Mouse (Mus musculus): ENCODE measurements around the gene Kif5c.
A peak's percentile ranks its signal among the peaks of the same experiment; 100 is the strongest.

The Kif5c gene

GRCm38 (mm10) chr2:49618829-49619718 lies at the start of gene Kif5c:
Kif5c (plus strand) TSS chr2:49619298.
- peak; percentile 92 to 95 for DNase-seq (ENCODE audit: low spot score in 2 of 2)

DNA sequence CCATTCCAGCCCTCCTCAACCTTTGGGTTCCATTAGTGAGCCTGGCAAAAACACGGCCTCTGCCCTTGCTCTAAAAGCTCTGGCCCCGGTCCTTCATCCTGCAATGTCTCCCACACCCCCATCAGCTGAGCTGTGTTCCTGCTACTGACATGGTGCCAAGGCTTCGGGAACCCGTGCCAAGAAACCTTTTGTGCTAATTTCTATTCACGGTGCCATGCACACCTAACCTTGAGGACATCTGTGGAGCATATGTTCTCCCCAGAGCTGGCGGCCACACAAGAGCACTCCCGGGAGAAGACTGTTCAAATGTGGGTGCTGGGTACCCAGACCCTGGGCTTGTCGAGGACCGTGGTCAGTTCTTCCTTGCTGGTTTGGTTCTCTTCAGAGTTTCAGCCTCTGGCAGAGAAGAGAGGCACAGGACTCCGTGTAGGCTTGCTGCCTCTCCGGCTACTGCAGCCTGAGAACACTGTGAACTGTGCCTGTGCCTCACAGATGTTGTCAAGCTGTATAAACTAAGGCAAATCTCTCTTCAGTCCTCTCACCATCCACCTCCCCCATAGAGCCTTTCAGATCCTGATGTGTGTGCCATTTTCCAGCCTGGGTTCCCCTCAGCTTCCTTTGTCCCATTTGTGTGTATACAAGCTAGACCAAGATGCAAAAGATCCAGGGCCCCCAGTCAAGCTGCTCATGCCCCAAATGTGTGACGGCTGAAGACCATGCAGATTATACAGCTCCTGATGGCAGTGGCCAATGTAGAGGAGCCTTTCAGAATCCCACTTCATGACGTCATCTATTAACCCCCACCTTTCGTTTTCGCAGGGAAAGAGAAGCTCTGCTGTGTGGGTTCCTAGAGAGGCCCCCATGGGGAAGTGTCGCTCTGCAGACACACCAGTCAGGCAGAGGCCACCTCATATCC lies 49.0 kb upstream of the Kif5c start:
- peak; percentile 36 to 37 for DNase-seq (ENCODE audit: low spot score in 2 of 2)

- DNase-seq (ENCODE audit: low spot score in 2 of 2): no peak
These were observed 48.4 kb upstream of the Kif5c start for GRCm38 (mm10) chr2:49570778-49571101.

DNA sequence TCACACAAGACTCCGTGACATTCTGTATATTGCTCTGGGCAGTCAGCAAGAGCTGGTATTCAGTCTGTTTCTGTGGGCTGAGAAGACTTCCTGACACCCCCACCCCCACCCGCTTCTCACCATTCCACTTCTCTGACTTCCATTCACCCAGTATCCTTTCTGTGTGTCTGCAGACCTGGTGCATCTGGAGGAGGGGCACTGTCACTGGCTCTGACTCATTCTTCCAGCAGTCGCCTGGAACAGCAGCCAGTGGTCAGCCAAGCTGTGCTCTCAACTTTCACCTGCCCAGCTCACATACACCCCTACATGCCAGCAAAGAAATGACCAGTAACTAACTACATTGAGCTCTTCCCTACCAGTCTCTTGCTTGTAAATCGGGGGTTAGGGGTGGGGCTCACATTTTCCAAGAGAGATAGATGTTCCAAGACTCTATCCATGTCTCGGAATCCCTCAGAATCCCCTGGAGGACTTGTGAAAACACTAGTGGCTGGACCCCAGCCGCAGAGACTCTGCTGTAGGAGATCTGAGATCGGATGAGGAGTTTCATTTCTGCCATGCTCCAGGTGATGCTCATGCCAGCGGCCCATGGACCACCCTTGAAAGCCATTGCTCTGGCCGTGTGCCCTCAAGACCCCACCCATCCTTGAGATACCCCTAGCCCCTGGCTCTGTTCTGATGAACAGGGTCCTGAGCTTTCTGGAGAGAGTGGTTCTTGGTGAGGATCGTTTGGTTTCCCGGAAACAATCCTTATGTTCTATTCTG lies 47.8 kb upstream of the Kif5c start:
- no peak for DNase-seq (ENCODE audit: low spot score in 2 of 2)

DNA sequence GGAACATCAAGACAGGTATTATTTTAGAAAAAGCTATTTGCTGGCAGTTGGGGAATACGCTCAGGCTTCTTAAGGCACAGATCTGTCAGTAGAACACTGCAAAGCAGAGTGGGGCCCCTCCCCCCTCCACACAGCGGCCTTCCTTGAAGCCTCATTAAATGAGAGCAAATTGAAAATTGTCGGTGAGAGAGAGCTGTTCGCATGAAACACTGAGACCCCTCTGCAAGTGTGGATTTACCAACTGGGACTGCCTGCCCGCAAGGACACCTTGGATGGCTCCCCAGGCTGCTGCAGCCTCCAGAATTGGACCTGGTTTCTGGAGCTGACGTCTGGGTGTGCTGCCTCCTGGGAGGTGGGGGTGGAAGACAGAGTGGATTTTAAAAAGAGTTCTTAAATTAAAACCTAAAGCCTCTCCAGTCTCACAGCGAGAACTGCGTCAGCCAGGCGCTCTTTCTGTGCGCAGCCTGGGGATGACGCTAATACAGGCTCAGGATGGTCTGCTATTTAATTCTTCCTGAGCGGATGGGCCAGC lies 46.9 kb upstream of the Kif5c start:
- DNase-seq (ENCODE audit: low spot score in 2 of 2): peak; percentile 76 to 81

- DNase-seq (ENCODE audit: low spot score in 2 of 2): no peak
These were observed 46.4 kb upstream of the Kif5c start for GRCm38 (mm10) chr2:49572684-49573083.

- no peak for DNase-seq (ENCODE audit: low spot score in 2 of 2)
These were observed 45.8 kb upstream of the Kif5c start for GRCm38 (mm10) chr2:49573282-49573681.

DNA sequence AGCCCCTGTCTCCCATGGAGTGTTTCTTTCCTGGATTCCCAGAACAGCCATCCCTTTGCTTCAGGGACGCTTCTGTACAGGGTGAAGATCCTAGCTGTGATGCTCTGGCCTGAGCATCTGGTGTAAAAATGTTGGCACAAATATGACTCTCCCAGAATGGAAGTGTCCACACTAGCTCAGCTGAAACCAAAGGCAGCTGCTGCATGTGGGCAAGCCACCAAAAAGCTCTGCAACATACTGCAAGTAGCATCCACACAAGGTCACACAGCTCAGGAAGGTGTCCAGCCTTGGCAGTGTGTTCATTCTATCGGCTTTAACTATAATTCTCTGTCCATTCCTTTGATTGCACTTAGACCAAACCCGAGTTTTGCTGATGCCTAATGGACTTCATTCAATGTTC lies 38.5 kb upstream of the Kif5c start:
- peak in 1 of 2 experiments; percentile 28 for DNase-seq (ENCODE audit: low spot score in 2 of 2)

GRCm38 (mm10) chr2:49582546-49582945 lies 36.6 kb upstream of the Kif5c start:
- no peak for DNase-seq (ENCODE audit: low spot score in 2 of 2)

GRCm38 (mm10) chr2:49583311-49583710 lies 35.8 kb upstream of the Kif5c start:
- DNase-seq (ENCODE audit: low spot score in 2 of 2): no peak

DNA sequence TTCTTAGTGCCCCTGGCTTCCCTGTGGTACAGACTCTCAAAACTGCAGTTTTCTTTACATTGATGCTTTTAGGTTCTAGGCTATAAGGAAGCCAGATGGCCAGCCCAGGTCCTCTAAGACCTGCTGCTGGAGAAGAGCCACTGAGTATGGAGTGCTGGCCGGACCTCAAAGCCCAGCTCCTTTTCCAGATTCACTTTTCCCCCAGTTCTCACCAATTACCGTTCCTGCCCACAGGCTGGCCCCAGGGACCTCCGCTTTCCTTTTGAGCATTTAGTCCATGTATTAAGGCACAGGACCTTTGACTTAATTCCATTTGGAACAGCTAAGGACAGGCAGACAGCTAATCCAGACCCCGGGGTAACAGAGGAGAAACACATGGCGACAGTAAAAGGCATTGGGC lies 28.6 kb upstream of the Kif5c start:
- DNase-seq (ENCODE audit: low spot score in 2 of 2): no peak

GRCm38 (mm10) chr2:49592926-49593325 lies 26.2 kb upstream of the Kif5c start:
- DNase-seq (ENCODE audit: low spot score in 2 of 2): no peak

- no peak for DNase-seq (ENCODE audit: low spot score in 2 of 2)
These were observed 24.2 kb upstream of the Kif5c start for GRCm38 (mm10) chr2:49594886-49595285.

- DNase-seq (ENCODE audit: low spot score in 2 of 2): no peak
These were observed 22.8 kb upstream of the Kif5c start for GRCm38 (mm10) chr2:49596318-49596717.

GRCm38 (mm10) chr2:49600021-49600681 lies 18.9 kb upstream of the Kif5c start:
- DNase-seq (ENCODE audit: low spot score in 2 of 2): no peak

DNA sequence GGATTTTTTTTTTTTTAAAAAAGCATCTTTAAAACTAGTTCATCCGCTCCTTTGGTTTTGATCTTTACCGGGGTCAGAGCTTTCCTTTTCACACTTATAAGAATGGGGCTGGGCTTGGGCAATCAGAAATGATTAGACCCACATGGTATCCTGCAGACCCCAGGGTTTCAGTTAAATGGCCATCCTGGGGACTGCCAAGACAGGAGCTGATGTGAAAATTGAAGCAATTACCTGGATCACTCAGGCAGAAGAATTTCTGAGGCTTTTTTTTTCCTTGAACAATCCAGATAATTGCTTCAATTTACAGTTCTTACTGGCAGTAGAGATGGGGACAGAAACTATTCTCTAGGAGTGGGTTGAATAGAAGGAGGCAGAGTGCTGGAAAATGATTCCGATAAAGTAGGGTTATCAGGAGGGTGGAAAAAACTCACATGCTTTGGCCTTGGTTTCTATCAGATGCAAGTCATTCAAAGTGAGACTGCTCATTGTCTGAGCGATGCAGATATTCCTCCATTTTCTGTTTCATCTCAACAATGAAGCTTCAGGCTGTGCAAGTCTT lies 16.2 kb upstream of the Kif5c start:
- DNase-seq (ENCODE audit: low spot score in 2 of 2): no peak

DNA sequence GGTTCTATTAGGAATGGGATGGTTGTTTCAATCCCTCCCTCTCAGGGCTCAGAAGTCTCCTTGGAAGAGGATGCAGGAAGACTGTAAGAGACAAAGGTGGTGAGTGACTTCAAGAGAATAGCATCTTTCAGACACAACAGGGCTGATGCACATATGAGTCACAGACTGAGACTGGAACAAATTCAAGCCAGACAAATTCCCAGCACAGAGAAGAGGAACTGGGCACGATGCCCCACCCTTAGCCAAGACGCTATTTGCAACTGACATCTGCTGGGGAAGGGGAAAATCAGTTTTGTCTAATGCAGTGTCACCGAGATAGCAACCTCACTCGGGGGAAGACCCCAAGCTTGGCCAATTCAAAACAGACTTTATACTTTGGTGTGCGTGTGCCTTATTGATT lies 9.5 kb upstream of the Kif5c start:
- peak; percentile 45 to 55 for DNase-seq (ENCODE audit: low spot score in 2 of 2)

DNA sequence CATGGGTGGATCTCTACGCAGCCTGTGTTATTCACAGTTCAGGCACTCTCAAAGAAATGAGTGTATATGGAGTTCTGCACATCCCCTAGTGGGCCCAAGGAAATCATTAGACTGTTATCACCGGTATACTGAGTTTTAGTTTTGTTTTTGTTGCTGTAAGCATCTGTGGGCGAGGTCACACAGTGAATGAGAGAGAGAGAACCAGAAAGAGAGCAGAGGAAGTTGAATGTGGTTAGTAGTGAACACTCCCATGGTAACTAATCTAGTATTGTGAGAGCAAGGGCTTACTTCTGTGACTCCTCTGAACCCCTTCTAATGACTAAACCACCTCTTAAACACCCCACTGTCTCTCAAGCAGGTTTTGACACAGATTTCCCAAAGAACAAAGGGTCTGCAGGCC lies 2.3 kb upstream of the Kif5c start:
- DNase-seq (ENCODE audit: low spot score in 2 of 2): no peak

GRCm38 (mm10) chr2:49619719-49620522 lies 823 bp downstream of the Kif5c start:
- peak in 1 of 2 experiments; percentile 31 for DNase-seq (ENCODE audit: low spot score in 2 of 2)

DNA sequence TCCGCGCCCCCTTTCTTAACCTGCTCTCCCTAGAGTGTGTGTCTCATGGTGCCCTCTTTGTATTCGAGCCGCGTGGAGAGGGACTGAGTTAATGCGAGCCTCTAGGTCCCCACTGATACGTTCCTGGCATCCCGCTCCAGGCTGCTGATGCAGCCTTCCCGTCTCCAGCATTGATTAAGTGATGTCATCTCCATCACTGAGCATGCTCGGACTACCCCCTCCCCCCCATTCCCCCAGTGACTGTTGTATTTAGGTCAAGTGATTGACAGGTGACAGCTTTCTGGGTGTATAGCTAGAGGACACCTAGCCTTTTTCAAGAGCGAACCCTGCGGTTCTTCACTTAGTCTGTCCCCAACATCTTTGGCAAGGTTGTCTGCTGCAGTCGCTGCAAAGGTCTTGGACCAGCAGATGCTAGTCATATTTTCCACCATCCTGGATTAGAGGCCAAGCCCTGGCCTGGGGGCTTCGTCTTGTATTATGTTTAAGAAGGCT lies 1.6 kb downstream of the Kif5c start:
- DNase-seq (ENCODE audit: low spot score in 2 of 2): peak; percentile 43 to 49
